Comparison of ENCODE assay signal across 8 mouse cellular contexts in the genomic region with DNA sequence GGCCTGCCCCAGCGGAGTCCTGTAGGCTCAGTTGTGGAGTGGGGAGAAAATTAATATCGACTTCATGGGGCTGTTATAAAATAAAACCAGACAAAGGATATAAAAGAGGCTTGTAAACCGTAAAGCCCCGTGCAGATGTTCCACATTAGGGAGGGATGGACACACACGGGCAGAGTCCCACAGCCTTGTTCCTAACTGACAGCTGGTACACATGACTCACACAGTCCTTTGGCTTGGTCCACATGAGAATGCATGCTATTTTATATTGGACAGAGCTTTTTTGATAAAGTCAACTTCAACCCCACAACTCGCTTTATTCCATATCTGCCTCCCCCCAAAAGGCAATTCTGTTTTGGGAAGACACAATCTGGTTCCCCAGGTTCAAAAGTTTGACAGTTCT. TPM values are rescaled to one million over a fixed set of nuclear protein-coding genes. Genes with fewer than 3 reads are reported as not detected.
DNase-seq lines count a peak whose midpoint lies in the region; ATAC-seq and TF ChIP-seq lines count a peak whose summit lies in the region.

No protein-coding gene starts in this region.

- DNase-seq in heart, adult 2 months = no peak
- no peak for DNase-seq in heart, adult 8-10 months (ENCODE audit: low spot score)
- DNase-seq in 416B (ENCODE audit: low read depth) = peak; percentile 28
- no peak for DNase-seq in forebrain, postnatal 0 days
- DNase-seq in cerebellum, postnatal 14 days = no peak
- no peak for DNase-seq in spleen, adult 18-20 months
- DNase-seq in thymus, postnatal 4 days = no peak

- peak overlapping the region; percentile 83 for H3K27ac ChIP-seq in heart, adult 2 months
- H3K27ac ChIP-seq in forebrain, postnatal 0 days (ENCODE audit: low read depth, low read length) = peak overlapping the region; percentile 45; the same call in 1 of the 2 replicates
- H3K27ac ChIP-seq in liver, embryonic 16.5 days (ENCODE audit: low read length) = 0 out of 2 replicates have a peak overlapping the region, but pooled peaks have one; percentile 8

- no peaks in the 10 kb centered on the region for H3K27me3 ChIP-seq in heart, adult 2 months (ENCODE audit: control insufficient read depth, insufficient read depth, low read length)
- no peaks in the 10 kb centered on the region for H3K27me3 ChIP-seq in forebrain, postnatal 0 days (ENCODE audit: insufficient read depth, low read length)
- no peaks in the 10 kb centered on the region for H3K27me3 ChIP-seq in liver, embryonic 16.5 days (ENCODE audit: control insufficient read depth, insufficient read depth, low read depth, low read length)

- peaks cover 35% of the 10 kb centered on the region for H3K4me1 ChIP-seq in heart, adult 2 months (ENCODE audit: control insufficient read depth, insufficient read depth, low read length)
- peaks cover 29% of the 10 kb centered on the region for H3K4me1 ChIP-seq in forebrain, postnatal 0 days (ENCODE audit: insufficient read depth)
- H3K4me1 ChIP-seq in liver, embryonic 16.5 days (ENCODE audit: control insufficient read depth, low read depth, low read length) = peaks cover 23% of the 10 kb centered on the region

- intact Hi-C loops in heart, adult 2 months (cut with DNase I) = loop anchor here (1.0 kb wide), 1 partner anchor 57 kb away; no protein-coding TSS in a partner anchor

- no peak for TF ChIP-seq CTCF in heart, adult 2 months (IDR thresholded peaks at IDR 0.05)
- TF ChIP-seq CTCF in forebrain, postnatal 0 days (IDR thresholded peaks at IDR 0.05; ENCODE audit: low read depth) = no peak

- no peaks in the 10 kb centered on the region for H3K79me2 ChIP-seq in heart, adult 2 months (replicated peaks; ENCODE audit: control insufficient read depth, insufficient read depth, low read length)

- no peak overlapping the region for H3K9ac ChIP-seq in heart, adult 2 months (ENCODE audit: low read depth, low read length)
- no peak overlapping the region for H3K9ac ChIP-seq in forebrain, postnatal 0 days
- no peak overlapping the region for H3K9ac ChIP-seq in liver, embryonic 16.5 days (ENCODE audit: low read depth, low read length)

- H3K4me2 ChIP-seq in forebrain, postnatal 0 days (ENCODE audit: low read depth) = no peak overlapping the region
- H3K4me2 ChIP-seq in liver, embryonic 16.5 days (ENCODE audit: low read depth, low read length) = no peak overlapping the region

- H3K9me3 ChIP-seq in forebrain, postnatal 0 days (ENCODE audit: low read length) = no peaks in the 10 kb centered on the region
- no peaks in the 10 kb centered on the region for H3K9me3 ChIP-seq in liver, embryonic 16.5 days (replicated peaks; ENCODE audit: control insufficient read depth, low read length)

- H3K36me3 ChIP-seq in heart, adult 2 months (ENCODE audit: control insufficient read depth, insufficient read depth, low read length) = no peaks in the 10 kb centered on the region
- H3K36me3 ChIP-seq in forebrain, postnatal 0 days (ENCODE audit: insufficient read depth) = no peaks in the 10 kb centered on the region
- peaks cover 6% of the 10 kb centered on the region; the same call in 1 of the 2 replicates for H3K36me3 ChIP-seq in liver, embryonic 16.5 days (ENCODE audit: control insufficient read depth, insufficient read depth)

- whole genome bisulfite sequencing in heart, adult 2 months = 43% methylated on average over 6 of the region's 6 CpGs
- 50% methylated on average over 6 of the region's 6 CpGs for WGBS in forebrain, postnatal 0 days
- WGBS in liver, embryonic 16.5 days (ENCODE audit: insufficient replicate concordance) = 66% methylated on average over 6 of the region's 6 CpGs

- no peak overlapping the region for H3K4me3 ChIP-seq in heart, adult 2 months
- H3K4me3 ChIP-seq in forebrain, postnatal 0 days (ENCODE audit: low read depth, low read length) = no peak overlapping the region
- no peak overlapping the region for H3K4me3 ChIP-seq in liver, embryonic 16.5 days (ENCODE audit: low read depth, low read length)

- no peak for ATAC-seq in forebrain, postnatal 0 days
- ATAC-seq in liver, embryonic 16.5 days (ENCODE audit: low read depth) = no peak

- no peak for TF ChIP-seq EP300 in heart, adult 2 months (IDR thresholded peaks at IDR 0.05; ENCODE audit: insufficient read depth, low read depth, low read length)

- no peak for TF ChIP-seq POLR2A in heart, adult 2 months (IDR thresholded peaks at IDR 0.05; ENCODE audit: insufficient read depth, low read depth, low read length)

RNA-seq across cellular contexts. Expression of a gene that starts 59.6 kb away (rescaled TPM):
- 10 to 100 TPM; 27.2 to 43.0 TPM for total RNA-seq in heart, adult 2 months (2021)
- 19.2 and 19.4 TPM in 2 replicates for polyA plus RNA-seq in heart, adult 2 months (2012; rRNA removed)
- 10 to 100 TPM; 23.7 to 44.2 (median 32.3) TPM for total RNA-seq in heart, adult 8-10 months (2022)
- 26.7 and 32.6 TPM in 2 replicates for total RNA-seq in forebrain, postnatal 0 days (2014; rRNA removed)
- 8.5 and 8.6 TPM in 2 replicates for polyA plus RNA-seq in forebrain, postnatal 0 days (2015; fragmentation: Nextera tagmentation; extraction: Ambion mirVana)
- 1.4 and 1.5 TPM in 2 replicates for polyA plus RNA-seq in liver, embryonic 16.5 days (2015; fragmentation: Nextera tagmentation; extraction: Ambion mirVana)

Comparison
In these comparisons a context has a peak if more than half of its experiments do, and no peak if none do; other contexts are left out.
1. H3K27ac ChIP-seq: peak in every context shown above with its lines; median percentile 83 in heart, adult 2 months; 45 in forebrain, postnatal 0 days; 8 in liver, embryonic 16.5 days.